Mouse (Mus musculus): ENCODE measurements at regions not wholly inside any gene's neighbourhood (a gene's known extent, or its start where the extent isn't known, plus 50 kb on each side); places are given as distances from the start of the nearest gene placed in this dataset.

GRCm38 (mm10) chr11:65638211-65638610, 149.9 kb downstream of the Map2k4 start:
- no peak for ATAC-seq (ENCODE audit: low TSS enrichment)

DNA sequence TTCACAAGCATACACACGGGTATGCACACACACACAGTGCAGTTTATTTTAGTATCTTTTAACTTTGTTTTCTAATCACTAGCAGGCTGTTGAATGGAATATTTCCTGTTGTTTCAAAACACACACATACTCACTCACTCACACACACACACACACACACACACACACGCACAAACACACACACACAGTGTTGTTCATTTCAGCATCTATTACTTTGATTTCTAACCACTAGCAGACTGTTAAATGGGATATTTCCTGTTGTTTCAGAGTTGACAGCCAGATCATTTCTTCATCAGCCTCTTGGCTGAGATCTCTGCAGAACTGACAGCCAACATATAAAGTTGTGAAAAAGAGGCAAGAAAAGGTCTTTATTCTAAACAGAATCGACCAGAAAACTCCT, 150.9 kb downstream of the Map2k4 start:
- no peak for ATAC-seq (ENCODE audit: low TSS enrichment)

DNA sequence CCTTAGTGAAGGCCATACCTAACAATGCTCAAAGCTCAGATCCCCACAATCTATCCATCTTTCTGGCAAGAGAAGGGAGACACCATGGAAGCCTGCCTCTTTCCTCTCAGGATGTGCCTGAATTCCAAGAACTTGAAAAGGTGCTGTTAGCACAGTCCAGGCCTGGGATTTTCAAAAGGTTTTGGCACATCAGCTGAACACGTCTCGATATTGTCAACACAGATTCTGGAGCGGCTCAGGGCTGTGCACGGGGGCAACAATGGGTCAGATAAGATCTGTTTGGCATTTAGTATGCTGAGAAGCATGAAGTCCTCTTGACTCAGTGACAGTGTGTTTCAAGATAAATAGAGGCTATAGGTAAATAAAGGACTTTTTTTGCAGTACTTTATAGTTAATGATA, 152.8 kb downstream of the Map2k4 start:
- ATAC-seq (ENCODE audit: low TSS enrichment): no peak

- peak; percentile 55; the same call in 1 of the 2 replicates for ATAC-seq (ENCODE audit: low TSS enrichment)
Measured at GRCm38 (mm10) chr11:65631164-65631563, 156.9 kb downstream of the Map2k4 start.

GRCm38 (mm10) chr11:65630436-65630835, 157.7 kb downstream of the Map2k4 start:
- no peak for ATAC-seq (ENCODE audit: low TSS enrichment)

GRCm38 (mm10) chr11:65629320-65629719, 158.8 kb downstream of the Map2k4 start:
- no peak for ATAC-seq (ENCODE audit: low TSS enrichment)

DNA sequence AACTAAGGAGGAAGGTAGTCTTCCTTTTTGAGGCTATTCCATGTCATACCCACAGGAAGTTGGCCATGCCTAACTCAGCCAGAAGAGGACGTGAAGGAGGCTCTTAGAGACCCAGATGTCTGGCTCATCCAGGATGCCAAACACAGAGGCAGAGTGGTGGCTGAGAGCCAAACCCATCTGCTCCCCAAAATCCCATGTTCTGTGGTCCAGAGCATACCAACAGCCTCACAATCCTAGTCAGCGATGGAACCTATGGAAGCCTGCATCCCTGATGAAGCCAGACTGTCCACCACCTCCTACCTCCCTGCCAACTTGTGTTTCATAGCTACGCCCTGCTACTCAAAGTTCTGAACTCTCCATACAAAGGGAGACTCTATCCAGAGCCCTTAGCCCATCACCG, 169.1 kb downstream of the Map2k4 start:
- no peak for ATAC-seq (ENCODE audit: low TSS enrichment)

GRCm38 (mm10) chr11:65610536-65610935, 177.6 kb downstream of the Map2k4 start:
- ATAC-seq (ENCODE audit: low TSS enrichment): peak; percentile 80

- no peak for ATAC-seq (ENCODE audit: low TSS enrichment)
Measured at GRCm38 (mm10) chr11:65609056-65609455, 179.0 kb downstream of the Map2k4 start.

DNA sequence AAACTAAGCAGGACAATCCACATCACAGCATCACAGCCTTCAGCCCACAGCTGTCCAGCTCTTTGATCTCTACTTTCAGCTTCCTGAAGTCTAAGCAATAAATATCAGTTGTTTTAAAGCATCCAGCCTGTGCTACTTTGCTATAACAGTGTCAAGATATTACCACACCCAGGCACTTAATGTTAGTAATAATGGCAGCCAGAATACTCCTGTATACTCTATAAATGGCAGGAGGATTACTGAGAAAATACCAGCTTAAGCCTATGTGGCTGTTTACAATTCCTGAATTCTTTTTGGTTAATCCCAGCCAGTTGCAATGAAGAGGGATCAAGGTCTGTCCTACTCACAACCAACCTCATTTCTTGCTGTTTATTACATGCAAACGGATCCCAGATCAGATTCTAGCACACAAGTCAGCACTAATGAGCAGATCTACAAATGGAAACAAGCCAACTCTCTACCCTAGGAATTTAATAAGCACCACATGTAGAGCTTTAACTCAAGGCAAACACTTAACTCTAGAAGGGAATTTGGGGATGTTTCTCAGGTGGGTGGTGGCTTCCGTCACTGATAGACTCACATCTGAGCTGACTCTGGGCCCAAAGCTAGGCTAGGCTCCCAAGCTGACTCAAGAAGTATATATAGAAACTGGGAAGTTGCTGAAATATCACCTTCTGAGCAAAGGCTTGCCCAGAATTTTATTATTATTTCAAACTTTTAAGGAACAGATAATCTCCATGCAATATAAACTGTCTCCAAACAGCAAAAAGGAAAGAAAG, 190.6 kb downstream of the Map2k4 start:
- 0 out of 2 replicates have a peak, but pooled peaks have one; percentile 52 for ATAC-seq (ENCODE audit: low TSS enrichment)

- ATAC-seq (ENCODE audit: low TSS enrichment): no peak
Measured at GRCm38 (mm10) chr11:65588491-65588890, 199.6 kb downstream of the Map2k4 start.

GRCm38 (mm10) chr11:65567831-65568230, 220.3 kb downstream of the Map2k4 start:
- ATAC-seq (ENCODE audit: low TSS enrichment): no peak

DNA sequence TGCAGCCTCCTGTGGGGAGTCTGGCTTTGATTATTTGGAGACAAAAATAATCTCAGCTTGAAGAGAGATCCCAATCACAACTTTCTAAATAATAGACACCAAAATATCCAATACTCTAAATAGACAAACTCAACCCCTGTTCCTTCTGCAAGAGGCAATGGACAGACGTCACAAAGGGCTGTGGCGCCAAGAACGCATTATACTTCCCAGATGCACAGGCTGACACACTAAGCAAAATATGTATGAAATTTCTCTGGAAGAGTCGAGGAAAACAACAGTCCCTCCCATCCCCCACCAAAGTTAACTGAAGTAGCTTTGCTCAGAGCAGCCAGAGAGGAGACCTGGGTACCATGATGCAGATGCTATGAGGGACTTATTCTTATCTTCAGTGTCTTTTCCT, 229.9 kb downstream of the Map2k4 start:
- ATAC-seq (ENCODE audit: low TSS enrichment): no peak

GRCm38 (mm10) chr11:65551073-65551472, 237.0 kb downstream of the Map2k4 start:
- no peak for ATAC-seq (ENCODE audit: low TSS enrichment)

GRCm38 (mm10) chr11:65544281-65544680, 243.8 kb downstream of the Map2k4 start:
- no peak for ATAC-seq (ENCODE audit: low TSS enrichment)

DNA sequence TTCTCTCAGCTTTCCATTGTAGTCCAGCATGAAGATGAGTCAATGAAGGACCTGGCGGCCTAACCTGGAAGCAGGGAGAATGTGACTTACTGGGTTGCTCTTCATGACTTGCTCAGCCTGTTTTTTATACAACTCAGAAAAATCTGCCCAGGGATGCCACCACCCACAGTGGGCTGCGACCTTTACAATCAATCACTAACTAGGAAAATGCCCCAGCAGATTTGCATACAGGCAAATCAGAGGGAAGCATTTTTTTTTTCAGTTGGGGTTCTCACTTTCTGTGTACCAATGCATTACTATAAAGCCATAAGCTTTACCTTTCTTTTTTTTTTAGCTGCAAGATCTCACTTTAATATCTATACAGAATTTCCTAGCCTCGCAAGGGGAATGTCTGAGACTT, 244.5 kb downstream of the Map2k4 start:
- no peak for ATAC-seq (ENCODE audit: low TSS enrichment)

- ATAC-seq (ENCODE audit: low TSS enrichment): no peak
Measured at GRCm38 (mm10) chr11:65537046-65537630, 251.0 kb downstream of the Map2k4 start.

GRCm38 (mm10) chr11:65535726-65536442, 252.2 kb downstream of the Map2k4 start:
- no peak for ATAC-seq (ENCODE audit: low TSS enrichment)

GRCm38 (mm10) chr11:65530744-65531143, 257.4 kb downstream of the Map2k4 start:
- peak; percentile 44; the same call in 1 of the 2 replicates for ATAC-seq (ENCODE audit: low TSS enrichment)

- no peak for ATAC-seq (ENCODE audit: low TSS enrichment)
Measured at GRCm38 (mm10) chr11:65505106-65505865, 235.5 kb upstream of the Myocd start.

GRCm38 (mm10) chr11:65497979-65498378, 228.2 kb upstream of the Myocd start:
- no peak for ATAC-seq (ENCODE audit: low TSS enrichment)

DNA sequence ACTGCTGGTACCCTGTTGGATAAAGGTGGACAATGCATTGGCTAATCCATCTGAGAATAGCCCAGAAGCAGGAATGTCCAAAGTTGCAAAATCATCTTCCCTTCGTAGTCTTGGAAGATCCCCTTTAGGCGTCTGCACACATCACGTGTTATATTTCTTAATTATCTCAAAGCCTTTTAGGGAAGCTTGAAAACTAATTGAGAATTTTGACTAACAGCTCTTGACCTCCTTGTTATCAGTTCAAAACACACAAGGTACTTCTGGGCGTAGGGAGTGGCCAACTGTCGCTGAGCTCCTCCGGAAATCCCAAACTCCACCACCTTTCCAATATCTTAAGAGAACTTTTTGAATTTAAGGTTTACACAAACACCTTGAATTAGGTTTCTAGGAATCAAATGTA, 227.6 kb upstream of the Myocd start:
- ATAC-seq (ENCODE audit: low TSS enrichment): no peak

Measured in frontal cortex, adult (tissue).